Mouse (Mus musculus) lung, postnatal 14 days (tissue): ENCODE results near the gene Tas2r110.

Experiments used
- DNase-seq: peaks from one replicate; pipeline ENCODE4 v3.0.0; 2021

The Tas2r110 gene

DNA sequence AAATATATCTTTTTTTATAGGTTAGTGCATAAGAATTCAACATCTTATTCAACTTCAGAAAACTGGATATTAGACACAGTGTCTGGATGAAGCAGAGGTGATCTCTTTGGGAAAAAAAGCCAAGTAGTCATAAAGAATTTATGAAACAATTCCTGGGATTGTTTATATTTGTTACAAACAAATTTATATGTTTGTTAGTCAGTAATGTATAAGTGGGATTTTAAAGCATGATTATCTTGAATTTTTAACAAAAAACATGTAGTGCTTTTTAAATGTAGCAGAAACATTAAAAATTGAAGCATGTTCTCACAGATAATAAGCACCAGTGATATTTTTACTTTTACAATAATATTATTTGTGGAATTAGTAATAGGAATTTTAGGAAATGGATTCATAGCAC, at the start of gene Tas2r110:
TSS of gene Tas2r110 (plus strand) at position 301 of the 400 bp plus-strand sequence.
- DNase-seq: no peak

DNA sequence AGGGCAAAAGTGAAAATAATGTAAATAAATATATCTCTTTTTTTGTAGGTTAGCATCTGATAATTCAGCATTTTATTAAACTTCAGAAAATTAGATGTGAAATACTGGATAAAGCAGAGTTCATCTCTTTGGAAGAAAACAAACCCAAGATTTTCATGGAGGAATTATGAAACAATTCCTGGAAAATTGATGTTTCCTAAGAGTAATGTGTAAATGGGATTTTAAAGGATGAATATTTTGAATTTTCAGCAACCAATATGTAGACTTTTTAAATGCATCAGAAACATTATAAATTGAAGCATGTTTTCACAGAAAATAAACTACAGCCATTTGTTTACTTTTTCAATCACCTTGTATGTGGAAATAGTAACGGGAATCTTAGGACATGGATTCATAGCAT, 21.0 kb upstream of the Tas2r110 start, which contains the start of gene Tas2r123:
TSS of gene Tas2r123 (plus strand) at position 301 of the 400 bp plus-strand sequence.
- DNase-seq: no peak

DNA sequence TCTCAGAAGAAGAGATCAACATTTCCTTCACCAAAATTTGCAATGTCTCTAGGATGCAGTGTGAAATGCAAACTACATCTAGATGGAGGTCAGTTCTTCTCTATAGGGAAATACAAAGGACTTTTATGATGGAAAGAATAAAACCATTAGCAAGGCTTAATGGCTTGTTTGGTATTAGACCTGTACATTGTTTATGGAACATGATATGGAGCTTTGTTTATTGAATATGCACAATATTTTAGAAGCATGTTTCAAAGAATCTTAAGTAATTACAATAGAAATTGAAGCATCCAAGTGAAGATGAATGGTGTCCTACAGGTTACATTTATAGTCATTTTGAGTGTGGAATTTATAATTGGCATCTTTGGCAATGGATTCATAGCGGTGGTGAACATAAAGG, 12.7 kb upstream of the Tas2r110 start, which contains the start of gene Tas2r116:
TSS of gene Tas2r116 (plus strand) at position 301 of the 400 bp plus-strand sequence.
- no peak for DNase-seq

DNA sequence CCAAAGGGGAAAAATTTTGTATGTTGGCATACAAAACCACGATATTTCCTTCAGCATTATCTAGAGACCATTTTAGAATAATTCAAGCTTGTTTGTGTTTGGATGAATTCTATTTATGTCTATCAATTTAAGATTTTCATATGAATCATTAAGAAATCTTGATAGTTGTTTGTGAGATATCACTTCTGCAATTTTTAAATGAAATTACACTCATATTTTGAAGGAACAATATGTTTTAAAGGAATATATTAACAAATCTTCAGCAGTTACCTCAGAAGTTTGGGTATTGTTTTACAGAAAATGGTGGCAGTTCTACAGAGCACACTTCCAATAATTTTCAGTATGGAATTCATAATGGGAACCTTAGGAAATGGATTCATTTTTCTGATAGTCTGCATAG, 24.9 kb downstream of the Tas2r110 start, which contains the start of gene Tas2r113:
TSS of gene Tas2r113 (plus strand) at position 301 of the 400 bp plus-strand sequence.
- DNase-seq: no peak

DNA sequence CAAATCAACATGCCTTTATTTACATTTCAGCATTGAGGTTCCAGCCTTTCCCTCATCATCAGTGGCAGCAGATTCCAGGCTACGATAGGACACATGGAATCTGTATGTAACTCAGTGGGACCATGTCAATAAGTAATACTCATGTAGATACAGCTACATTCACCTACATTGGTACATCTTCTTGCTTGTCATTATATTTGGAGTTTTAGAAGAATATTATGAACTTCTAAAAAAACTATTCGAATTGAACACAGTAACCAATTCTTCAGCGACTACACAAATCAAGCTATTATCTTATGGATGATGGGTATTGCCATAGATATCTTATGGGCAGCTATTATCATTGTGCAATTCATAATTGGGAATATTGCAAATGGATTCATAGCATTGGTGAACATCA, 41.5 kb downstream of the Tas2r110 start, which contains the start of gene Tas2r125:
TSS of gene Tas2r125 (plus strand) at position 301 of the 400 bp plus-strand sequence.
- DNase-seq: no peak
